Mouse (Mus musculus) brain, embryonic 14.5 days (tissue): Measurements from ENCODE around the gene Sumo2. TPM values are rescaled to one million over a fixed set of nuclear protein-coding genes. Genes with fewer than 3 reads are reported as not detected.

Experiments
- DNase-seq: peaks from one replicate; pipeline ENCODE4 v3.0.0-alpha.2; 2011; ENCODE audit warnings: low read depth
- CTCF ChIP-seq: fragments of 200-500 bp; IDR thresholded peaks from 2 replicates; pipeline ENCODE4 v1.5.1; 2012; ENCODE audit warnings: inconsistent platforms, mild to moderate bottlenecking, moderate library complexity, borderline replicate concordance; ENCODE audit not compliant: insufficient read depth, insufficient read length; ENCODE audit errors: extremely low read depth
- POLR2A ChIP-seq: fragments of 200-500 bp; IDR thresholded peaks from 2 replicates; pipeline ENCODE4 v1.6.1; 2012; ENCODE audit warnings: mild to moderate bottlenecking, inconsistent platforms, borderline replicate concordance; ENCODE audit not compliant: poor library complexity, insufficient read depth, insufficient read length, severe bottlenecking; ENCODE audit errors: extremely low read depth
- polyA plus RNA-seq: library from polyadenylated mRNA; depleted of rRNA; stranded (reverse); fragments of >200 nt; gene quantifications from 2 replicates; pipeline ENCODE4 v1.2.3, GENCODE M21; 2012; rRNA removed

Gene Sumo2
- 702 and 773 TPM in 2 replicates for polyA plus RNA-seq

- TF ChIP-seq POLR2A (peak; percentile 82), CTCF (no peak)
- DNase-seq, result peak; percentile 99
Observed at GRCm38 (mm10) chr11:115536038-115536681, at the start of gene Sumo2. Sumo2 (minus strand) TSS chr11:115536276.

- DNase-seq, result no peak
- TF ChIP-seq POLR2A, result no peak
- no peak for TF ChIP-seq CTCF
Observed at GRCm38 (mm10) chr11:115585573-115586100, 49.6 kb upstream of the Sumo2 start.

GRCm38 (mm10) chr11:115584376-115585073 is 48.4 kb upstream of the Sumo2 start:
- no peak for TF ChIP-seq CTCF
- no peak for TF ChIP-seq POLR2A
- DNase-seq, result no peak

GRCm38 (mm10) chr11:115582913-115583606 is 47.0 kb upstream of the Sumo2 start:
- no peak for DNase-seq
- TF ChIP-seq POLR2A (no peak), CTCF (no peak)

- DNase-seq, result no peak
- no peak for TF ChIP-seq POLR2A
- no peak for TF ChIP-seq CTCF
Observed at GRCm38 (mm10) chr11:115579080-115579479, 43.0 kb upstream of the Sumo2 start.

GRCm38 (mm10) chr11:115564961-115565360 is 28.9 kb upstream of the Sumo2 start:
- TF ChIP-seq CTCF, result no peak
- no peak for TF ChIP-seq POLR2A
- DNase-seq, result no peak

- DNase-seq, result peak; percentile 98
- peak; percentile 84 for TF ChIP-seq POLR2A
- TF ChIP-seq CTCF, result no peak
Observed at GRCm38 (mm10) chr11:115564064-115564809, 28.2 kb upstream of the Sumo2 start, which contains the start of gene Nup85. Nup85 (plus strand) TSS chr11:115564434.

- TF ChIP-seq CTCF, result no peak
- TF ChIP-seq POLR2A, result no peak
- DNase-seq, result peak; percentile 33
Observed at GRCm38 (mm10) chr11:115563406-115563805, 27.3 kb upstream of the Sumo2 start.

GRCm38 (mm10) chr11:115555717-115556116 is 19.6 kb upstream of the Sumo2 start:
- TF ChIP-seq CTCF (no peak), POLR2A (no peak)

GRCm38 (mm10) chr11:115552783-115553182 is 16.7 kb upstream of the Sumo2 start:
- DNase-seq, result peak; percentile 2
- TF ChIP-seq CTCF (peak; percentile 25; the same call in 1 of the 2 replicates), POLR2A (no peak)

More at GRCm38 (mm10) chr11:115555717-115556116, 19.6 kb upstream of the Sumo2 start:
- DNase-seq, result no peak
